Mouse (Mus musculus) embryonic facial prominence, embryonic 13.5 days (tissue): ENCODE measurements at regions not wholly inside any gene's neighbourhood (a gene's known extent, or its start where the extent isn't known, plus 50 kb on each side); places are given as distances from the start of the nearest gene placed in this dataset.

Source experiments
- ATAC-seq: fragments of 200-750 bp; cut with Nextera tagmentation; 2 replicates; pipeline ENCODE4 v1.8.0; 2017; ENCODE audit warnings: low read depth; ENCODE audit not compliant: insufficient number of reproducible peaks, insufficient read depth, low FRiP score, low TSS enrichment
- H3K27ac ChIP-seq: fragments of 300-500 bp; sonication (generic); 2 replicates; pipeline ENCODE4 v1.5.1; 2015; ENCODE audit warnings: moderate library complexity, mild to moderate bottlenecking, inconsistent platforms
- H3K27me3 ChIP-seq: fragments of 300-500 bp; sonication (generic); 2 replicates; pipeline ENCODE4 v1.6.1; 2015; ENCODE audit warnings: mild to moderate bottlenecking, inconsistent platforms
- H3K36me3 ChIP-seq: fragments of 300-500 bp; sonication (generic); 2 replicates; pipeline ENCODE4 v1.6.1; 2015; ENCODE audit warnings: mild to moderate bottlenecking, inconsistent platforms
- H3K4me1 ChIP-seq: fragments of 300-500 bp; sonication (generic); 2 replicates; pipeline ENCODE4 v1.6.1; 2015; ENCODE audit warnings: inconsistent platforms
- H3K4me2 ChIP-seq: fragments of 300-500 bp; sonication (generic); 2 replicates; pipeline ENCODE4 v1.6.1; 2015; ENCODE audit warnings: moderate library complexity, mild to moderate bottlenecking, inconsistent platforms
- H3K4me3 ChIP-seq: fragments of 300-500 bp; sonication (generic); 2 replicates; pipeline ENCODE4 v1.5.1; 2015; ENCODE audit warnings: mild to moderate bottlenecking, inconsistent platforms
- H3K9ac ChIP-seq: fragments of 300-500 bp; sonication (generic); 2 replicates; pipeline ENCODE4 v1.6.1; 2015; ENCODE audit warnings: mild to moderate bottlenecking, inconsistent platforms
- H3K9me3 ChIP-seq: fragments of 300-500 bp; sonication (generic); 2 replicates; pipeline ENCODE4 v1.6.1; 2016; ENCODE audit warnings: inconsistent platforms
- WGBS: fragments of 180-500 bp; shearing (Covaris S2); methylation state at CpG from one replicate; pipeline ENCODE4 v1.1.7; 2015; ENCODE audit warnings: mixed read lengths; 5-methylcytosine and 5-hydroxymethylcytosine counted together

DNA sequence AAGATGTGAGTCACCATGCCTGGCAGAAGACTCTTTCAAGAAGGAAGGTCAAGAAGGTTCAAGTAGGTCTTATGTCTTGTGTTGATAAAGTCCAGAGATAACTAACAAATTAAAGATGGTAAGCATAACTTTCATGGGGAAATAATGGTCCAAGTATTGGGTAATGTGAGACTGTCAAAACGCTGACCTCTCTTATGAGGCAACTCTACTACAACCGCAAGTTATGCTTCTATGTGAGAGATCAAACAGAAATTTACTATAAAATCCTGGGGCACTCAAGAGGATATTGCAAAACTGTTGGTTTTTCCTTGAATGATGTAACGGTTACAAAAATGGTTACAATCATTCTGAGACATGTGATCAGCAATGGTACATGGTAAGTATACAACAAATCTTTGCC lies 192.6 kb upstream of the Kit start:
- H3K9me3 ChIP-seq, result no peaks in the 10 kb centered on the region
- 85% methylated on average over 3 of the region's 3 CpGs for WGBS
- no peak overlapping the region for H3K27ac ChIP-seq
- ATAC-seq, result no peak
- no peak overlapping the region for H3K9ac ChIP-seq
- no peaks in the 10 kb centered on the region for H3K36me3 ChIP-seq
- H3K27me3 ChIP-seq, result no peaks in the 10 kb centered on the region
- H3K4me2 ChIP-seq, result no peak overlapping the region
- H3K4me1 ChIP-seq, result peaks cover 6% of the 10 kb centered on the region
- H3K4me3 ChIP-seq, result no peak overlapping the region

DNA sequence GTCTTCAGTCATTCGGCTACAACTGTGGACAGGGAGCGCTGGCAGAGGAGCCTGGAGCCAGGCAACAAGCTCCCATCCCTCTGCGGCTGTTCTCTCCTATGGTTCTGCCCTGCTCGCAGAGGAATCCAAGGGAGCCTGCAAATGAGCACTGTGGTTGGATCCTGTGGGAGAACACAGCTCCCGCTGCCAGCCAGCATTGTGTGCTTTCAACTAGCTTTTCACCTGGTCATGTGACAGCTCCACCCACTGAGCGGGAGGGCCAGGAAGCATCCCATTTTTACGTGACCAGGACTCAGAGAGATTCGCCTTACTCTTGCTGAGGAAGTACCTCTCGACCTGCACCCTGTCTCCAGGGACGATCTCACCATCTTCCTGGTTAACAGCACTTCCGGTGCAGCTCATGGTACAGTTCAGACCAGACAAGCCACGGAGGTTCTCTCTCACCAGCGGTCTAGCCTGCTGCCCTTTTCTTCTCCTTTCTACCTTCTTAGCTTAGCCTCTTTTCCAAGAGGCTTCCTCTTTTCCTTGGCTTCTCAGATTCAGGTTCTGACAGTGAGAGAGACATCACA lies 186.7 kb upstream of the Kit start:
- Histone ChIP-seq H3K27ac (no peak overlapping the region), H3K4me2 (peak overlapping the region; percentile 18; the same call in 1 of the 2 replicates), H3K4me1 (0 out of 2 replicates have a peak, but pooled peaks cover 5% of the 10 kb centered on the region), H3K27me3 (0 out of 2 replicates have a peak, but pooled peaks cover 4% of the 10 kb centered on the region), H3K9ac (no peak overlapping the region), H3K9me3 (no peaks in the 10 kb centered on the region), H3K4me3 (no peak overlapping the region), H3K36me3 (no peaks in the 10 kb centered on the region)
- ATAC-seq, result no peak
- 44% methylated on average over 13 of the region's 13 CpGs for WGBS

DNA sequence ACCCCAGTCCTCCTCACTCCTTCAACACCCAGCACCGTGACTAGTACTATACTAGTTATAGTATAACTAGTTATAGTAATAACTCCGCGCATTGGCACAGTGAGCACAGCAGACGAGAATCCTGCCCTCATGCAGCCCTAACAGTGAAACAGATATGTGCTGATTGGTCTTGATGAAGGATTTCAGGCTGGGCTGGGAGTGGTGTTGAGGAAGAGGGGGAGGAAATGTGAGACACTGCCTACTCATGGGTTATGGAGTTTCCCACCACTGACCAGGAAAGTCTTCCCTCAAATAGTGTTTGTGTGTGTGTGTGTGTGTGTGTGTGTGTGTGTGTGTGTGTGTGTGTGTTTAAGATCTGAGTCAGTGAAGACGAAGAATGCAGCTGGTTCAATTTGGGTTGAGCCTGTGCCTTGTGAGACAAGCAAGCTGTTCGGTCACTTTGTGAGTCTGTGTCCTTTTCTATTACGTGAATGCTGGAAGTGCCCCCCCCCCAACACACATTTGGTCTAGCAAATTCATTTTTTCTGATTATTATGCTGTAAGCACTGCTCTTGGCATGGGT lies 185.9 kb upstream of the Kit start:
- Histone ChIP-seq H3K36me3 (no peaks in the 10 kb centered on the region), H3K4me2 (no peak overlapping the region), H3K4me3 (no peak overlapping the region), H3K4me1 (0 out of 2 replicates have a peak, but pooled peaks cover 5% of the 10 kb centered on the region), H3K27ac (no peak overlapping the region), H3K9me3 (no peaks in the 10 kb centered on the region), H3K27me3 (0 out of 2 replicates have a peak, but pooled peaks cover 4% of the 10 kb centered on the region), H3K9ac (no peak overlapping the region)
- ATAC-seq, result no peak
- WGBS, result 82% methylated on average over 7 of the region's 7 CpGs

DNA sequence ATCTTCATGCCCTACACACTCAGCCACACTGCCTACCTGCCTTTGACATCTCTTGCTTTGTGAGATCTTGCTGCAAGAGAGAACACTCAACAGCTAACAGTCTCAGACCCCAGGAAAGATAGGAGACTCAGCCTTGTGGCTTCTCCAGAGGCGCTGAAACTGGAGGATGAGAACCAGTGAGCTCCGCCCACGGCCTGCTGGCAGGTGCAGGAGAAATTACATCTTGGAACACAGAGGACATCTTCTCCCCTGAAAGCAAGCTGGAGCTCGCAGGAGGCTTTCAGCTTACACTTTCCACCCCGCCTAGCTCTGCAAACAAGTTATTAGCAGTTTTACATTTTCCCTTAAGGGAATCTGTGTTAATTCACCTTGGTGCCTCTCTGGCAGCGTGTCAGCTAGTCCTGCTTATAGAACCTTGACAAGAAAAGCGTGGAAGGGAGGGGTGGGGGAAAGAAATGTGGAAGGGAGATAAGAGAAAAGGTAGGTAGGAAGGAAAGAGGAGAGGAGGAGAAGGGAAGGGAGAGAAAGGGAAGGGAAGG lies 185.2 kb upstream of the Kit start:
- WGBS, result 53% methylated on average over 7 of the region's 7 CpGs
- ATAC-seq, result no peak
- H3K9me3 ChIP-seq, result no peaks in the 10 kb centered on the region
- H3K27ac ChIP-seq, result no peak overlapping the region
- no peak overlapping the region for H3K4me3 ChIP-seq
- H3K4me2 ChIP-seq, result no peak overlapping the region
- no peaks in the 10 kb centered on the region for H3K36me3 ChIP-seq
- H3K27me3 ChIP-seq, result 0 out of 2 replicates have a peak, but pooled peaks cover 4% of the 10 kb centered on the region
- no peak overlapping the region for H3K9ac ChIP-seq
- H3K4me1 ChIP-seq, result 0 out of 2 replicates have a peak, but pooled peaks cover 5% of the 10 kb centered on the region

DNA sequence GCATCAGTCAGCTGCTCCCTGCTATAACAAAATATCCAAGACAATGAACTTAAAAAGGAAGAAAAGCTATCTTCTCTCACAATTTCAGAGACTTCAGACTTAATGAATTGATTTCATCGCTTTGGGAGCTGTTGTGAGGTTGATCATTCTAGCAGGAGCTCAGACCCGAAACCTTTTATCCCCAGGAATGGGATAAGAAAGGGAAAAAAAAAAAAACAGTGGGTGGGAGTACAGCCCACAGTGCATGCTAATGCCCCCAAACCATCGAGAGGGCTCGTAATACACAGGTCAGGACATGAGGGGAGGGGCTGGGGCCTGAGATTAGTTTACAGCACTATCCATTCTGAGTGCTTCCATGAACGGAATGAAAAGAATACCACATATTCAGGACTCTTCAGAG lies 175.9 kb upstream of the Kit start:
- no peak overlapping the region for H3K27ac ChIP-seq
- no peak for ATAC-seq
- peaks cover 22% of the 10 kb centered on the region for H3K4me1 ChIP-seq
- H3K36me3 ChIP-seq, result no peaks in the 10 kb centered on the region
- no peak overlapping the region for H3K9ac ChIP-seq
- 74% methylated on average over 5 of the region's 5 CpGs for WGBS
- H3K9me3 ChIP-seq, result no peaks in the 10 kb centered on the region
- H3K4me3 ChIP-seq, result no peak overlapping the region
- no peaks in the 10 kb centered on the region for H3K27me3 ChIP-seq
- H3K4me2 ChIP-seq, result no peak overlapping the region

DNA sequence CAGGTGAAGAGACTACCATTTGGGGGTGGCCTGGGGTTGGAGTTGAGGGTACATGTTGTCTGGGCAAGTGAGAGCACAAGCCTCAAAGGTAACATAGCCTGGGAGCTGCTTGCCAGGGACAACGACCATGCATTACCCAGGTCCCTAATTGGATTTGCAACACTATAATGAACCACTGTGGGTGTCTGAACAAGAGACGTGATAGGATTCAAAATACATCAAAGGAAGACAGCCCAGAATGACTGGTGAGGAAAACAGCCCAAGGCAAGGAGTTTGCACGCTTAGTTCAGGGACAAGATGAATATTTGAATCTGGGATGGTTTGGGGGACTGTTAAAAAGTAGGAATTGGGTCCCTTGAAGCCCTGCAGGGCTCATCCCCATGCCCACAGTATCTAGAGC lies 173.0 kb upstream of the Kit start:
- H3K9me3 ChIP-seq, result no peaks in the 10 kb centered on the region
- H3K9ac ChIP-seq, result no peak overlapping the region
- ATAC-seq, result no peak
- H3K4me1 ChIP-seq, result peaks cover 41% of the 10 kb centered on the region
- no peak overlapping the region for H3K4me2 ChIP-seq
- 22% methylated on average over 3 of the region's 3 CpGs for WGBS
- H3K36me3 ChIP-seq, result no peaks in the 10 kb centered on the region
- H3K27ac ChIP-seq, result no peak overlapping the region
- no peaks in the 10 kb centered on the region for H3K27me3 ChIP-seq
- H3K4me3 ChIP-seq, result no peak overlapping the region

DNA sequence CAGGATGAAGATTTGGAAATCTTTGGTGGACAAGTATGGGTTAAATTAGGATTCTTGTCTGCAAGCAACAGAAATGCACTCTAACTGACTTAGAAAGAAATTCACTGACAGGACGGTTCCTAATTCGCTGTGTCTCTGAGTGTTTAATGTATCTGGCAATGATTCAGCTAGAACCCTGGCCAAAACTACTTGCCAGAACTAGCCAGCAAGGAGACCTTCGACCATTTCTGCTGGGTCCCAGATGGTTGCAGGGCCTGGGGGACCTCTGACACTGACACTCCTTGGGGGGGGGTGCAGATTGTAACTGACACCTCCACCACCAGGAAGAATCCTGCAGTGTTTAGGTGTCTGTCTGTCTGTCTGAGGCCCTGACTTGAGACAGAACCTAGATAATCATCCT lies 172.1 kb upstream of the Kit start:
- Histone ChIP-seq H3K27ac (no peak overlapping the region), H3K4me3 (no peak overlapping the region), H3K27me3 (no peaks in the 10 kb centered on the region), H3K4me1 (peaks cover 44% of the 10 kb centered on the region), H3K4me2 (no peak overlapping the region), H3K9ac (no peak overlapping the region), H3K36me3 (no peaks in the 10 kb centered on the region), H3K9me3 (no peaks in the 10 kb centered on the region)
- WGBS, result 46% methylated on average over 3 of the region's 3 CpGs
- ATAC-seq, result no peak

DNA sequence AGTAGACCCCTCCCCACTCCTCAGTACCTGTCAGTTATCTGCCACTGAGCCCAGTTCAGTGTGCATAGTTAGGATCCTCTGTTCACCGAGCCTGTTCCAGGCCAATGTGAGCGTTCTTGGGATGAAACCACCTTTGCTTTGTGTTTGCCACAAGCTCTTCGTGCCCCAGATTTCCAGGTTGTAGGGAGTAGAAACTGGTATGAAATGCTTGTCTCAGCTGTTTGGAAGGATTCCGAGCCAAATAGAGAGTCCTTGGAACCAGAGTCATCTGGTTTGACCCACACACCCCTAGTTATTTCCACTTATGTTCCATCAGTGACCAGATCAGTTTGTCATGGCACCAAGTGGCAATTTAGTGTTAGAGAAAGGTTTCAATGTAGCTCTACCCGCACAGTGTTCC lies 171.2 kb upstream of the Kit start:
- no peaks in the 10 kb centered on the region for H3K27me3 ChIP-seq
- ATAC-seq, result no peak
- H3K9me3 ChIP-seq, result no peaks in the 10 kb centered on the region
- H3K36me3 ChIP-seq, result no peaks in the 10 kb centered on the region
- H3K9ac ChIP-seq, result no peak overlapping the region
- no peak overlapping the region for H3K27ac ChIP-seq
- no peak overlapping the region for H3K4me2 ChIP-seq
- WGBS, result 82% methylated on average over 5 of the region's 5 CpGs
- H3K4me3 ChIP-seq, result no peak overlapping the region
- peaks cover 44% of the 10 kb centered on the region for H3K4me1 ChIP-seq

DNA sequence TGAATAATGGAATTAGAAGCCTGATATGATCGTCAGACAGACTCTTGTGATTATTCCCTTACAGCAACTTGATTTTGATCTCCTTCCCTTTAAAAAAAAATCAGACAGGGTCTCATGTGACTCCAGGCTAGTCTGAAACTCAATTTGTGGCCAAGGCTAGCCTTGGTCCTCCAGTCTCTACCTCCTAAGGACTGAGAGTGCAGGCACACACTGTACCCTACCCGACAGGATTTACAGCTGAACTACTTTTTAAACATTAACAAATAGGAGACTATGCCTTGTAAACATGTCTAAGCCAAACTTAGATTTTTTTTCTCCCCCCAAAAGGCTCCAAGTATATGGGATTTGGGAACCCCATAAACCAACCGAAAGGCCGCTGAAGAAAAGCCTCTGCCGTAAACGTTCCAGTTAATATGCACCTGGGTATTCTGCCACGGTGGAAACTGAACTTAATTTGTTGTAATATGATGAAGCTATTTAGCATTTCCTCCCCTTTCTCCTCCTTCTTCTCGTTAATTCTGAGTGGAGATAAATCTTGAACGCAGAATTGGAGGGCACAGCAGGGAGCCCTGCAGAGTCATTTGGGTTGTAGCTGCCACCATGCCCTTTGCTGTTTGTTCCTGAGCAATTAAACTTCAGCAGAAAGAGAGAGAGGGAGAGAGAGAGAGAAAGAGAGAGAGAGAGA lies 170.0 kb upstream of the Kit start:
- no peak overlapping the region for H3K27ac ChIP-seq

DNA sequence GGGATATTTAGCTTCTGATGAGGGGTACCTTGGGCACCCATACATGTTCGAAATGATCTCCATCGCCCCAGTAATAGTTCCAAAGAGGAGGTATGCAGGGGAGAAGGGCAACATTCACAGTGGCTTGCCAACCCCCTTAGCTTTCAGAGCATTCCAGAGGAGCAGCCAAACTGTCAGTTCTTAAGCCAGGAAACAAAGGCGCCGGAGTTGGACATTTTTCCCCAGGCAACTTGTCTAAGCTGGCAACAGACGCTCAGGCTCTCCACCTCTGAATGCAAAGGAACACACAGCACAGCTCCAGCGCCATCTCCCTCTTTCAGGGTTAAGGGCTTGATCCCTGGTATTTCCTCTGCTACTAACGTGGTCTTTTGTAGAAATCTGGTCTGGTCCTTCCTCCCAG lies 169.2 kb upstream of the Kit start:
- 26% methylated on average over 7 of the region's 7 CpGs for WGBS
- Histone ChIP-seq H3K36me3 (no peaks in the 10 kb centered on the region), H3K4me2 (no peak overlapping the region), H3K9ac (no peak overlapping the region), H3K27ac (no peak overlapping the region), H3K27me3 (no peaks in the 10 kb centered on the region), H3K9me3 (no peaks in the 10 kb centered on the region), H3K4me1 (peaks cover 44% of the 10 kb centered on the region), H3K4me3 (no peak overlapping the region)
- ATAC-seq, result no peak

More for the DNA sequence above, 170.0 kb upstream of the Kit start:
- Histone ChIP-seq H3K9ac (no peak overlapping the region), H3K4me3 (no peak overlapping the region), H3K4me2 (no peak overlapping the region; the same call in 1 of the 2 replicates), H3K9me3 (no peaks in the 10 kb centered on the region), H3K4me1 (peaks cover 44% of the 10 kb centered on the region), H3K36me3 (no peaks in the 10 kb centered on the region), H3K27me3 (no peaks in the 10 kb centered on the region)
- ATAC-seq, result no peak
- WGBS, result 28% methylated on average over 9 of the region's 9 CpGs

DNA sequence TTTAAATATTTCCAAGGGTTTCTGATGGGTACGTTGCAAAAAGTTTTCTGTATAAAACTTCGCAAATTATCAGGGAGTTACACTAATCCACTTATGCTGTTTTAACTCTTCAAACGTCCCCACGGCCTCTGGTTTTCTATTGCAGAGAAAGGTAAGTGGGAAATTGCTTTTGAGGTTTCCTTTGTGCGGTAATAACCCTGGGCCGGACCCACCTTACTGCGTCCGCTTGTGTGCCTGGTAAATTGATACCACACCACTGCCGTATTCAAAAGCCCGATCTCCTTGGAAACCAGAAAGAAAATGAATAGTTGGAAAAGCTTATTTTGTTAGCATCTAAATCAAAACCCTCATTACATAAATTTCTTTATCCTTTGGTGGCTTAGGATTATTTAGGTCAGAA lies 167.0 kb upstream of the Kit start:
- 19% methylated on average over 10 of the region's 10 CpGs for WGBS
- no peak overlapping the region for H3K4me2 ChIP-seq
- H3K27me3 ChIP-seq, result no peaks in the 10 kb centered on the region
- H3K4me1 ChIP-seq, result peaks cover 32% of the 10 kb centered on the region
- H3K36me3 ChIP-seq, result no peaks in the 10 kb centered on the region
- no peak overlapping the region for H3K9ac ChIP-seq
- no peak for ATAC-seq
- H3K9me3 ChIP-seq, result no peaks in the 10 kb centered on the region
- H3K4me3 ChIP-seq, result no peak overlapping the region
- H3K27ac ChIP-seq, result no peak overlapping the region
